Mouse (Mus musculus) urinary bladder, adult 2 months (tissue): Measurements from ENCODE around the gene Slc35f3. TPM values are rescaled to one million over a fixed set of nuclear protein-coding genes. Genes with fewer than 3 reads are reported as not detected.

ENCODE experiments used
- DNase-seq: peaks from one replicate; pipeline ENCODE4 v3.0.0; 2022; ENCODE audit warnings: low spot score
- polyA plus RNA-seq: library from polyadenylated mRNA; depleted of rRNA; stranded (reverse); fragments of >200 nt; gene quantifications from 2 replicates; pipeline ENCODE4 v1.2.3, GENCODE M21; 2012; rRNA removed

Slc35f3 gene
- polyA plus RNA-seq, 1 experiment: 0.03 TPM

DNA sequence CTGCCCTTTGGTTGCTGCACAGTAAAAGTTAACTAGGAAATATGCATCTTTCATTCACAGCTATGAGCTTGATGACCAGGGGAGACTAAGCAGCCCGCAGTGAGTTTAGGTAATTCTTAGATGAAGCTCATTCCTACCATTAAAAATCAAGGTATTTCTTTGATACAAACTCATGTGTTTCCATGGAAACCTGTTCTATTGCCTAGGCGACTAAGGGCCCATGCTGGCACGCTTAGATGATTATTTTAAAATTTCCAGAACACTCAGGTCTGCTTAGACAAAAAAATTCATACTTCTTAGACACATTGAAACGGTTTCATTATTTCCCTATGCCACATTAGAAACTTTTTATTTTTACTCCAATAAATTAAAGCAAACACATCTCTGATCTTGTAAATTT, 106.7 kb downstream of the Slc35f3 start:
- no peak for DNase-seq

- DNase-seq: no peak
These were observed 122.5 kb downstream of the Slc35f3 start for GRCm38 (mm10) chr8:126420834-126421233.

DNA sequence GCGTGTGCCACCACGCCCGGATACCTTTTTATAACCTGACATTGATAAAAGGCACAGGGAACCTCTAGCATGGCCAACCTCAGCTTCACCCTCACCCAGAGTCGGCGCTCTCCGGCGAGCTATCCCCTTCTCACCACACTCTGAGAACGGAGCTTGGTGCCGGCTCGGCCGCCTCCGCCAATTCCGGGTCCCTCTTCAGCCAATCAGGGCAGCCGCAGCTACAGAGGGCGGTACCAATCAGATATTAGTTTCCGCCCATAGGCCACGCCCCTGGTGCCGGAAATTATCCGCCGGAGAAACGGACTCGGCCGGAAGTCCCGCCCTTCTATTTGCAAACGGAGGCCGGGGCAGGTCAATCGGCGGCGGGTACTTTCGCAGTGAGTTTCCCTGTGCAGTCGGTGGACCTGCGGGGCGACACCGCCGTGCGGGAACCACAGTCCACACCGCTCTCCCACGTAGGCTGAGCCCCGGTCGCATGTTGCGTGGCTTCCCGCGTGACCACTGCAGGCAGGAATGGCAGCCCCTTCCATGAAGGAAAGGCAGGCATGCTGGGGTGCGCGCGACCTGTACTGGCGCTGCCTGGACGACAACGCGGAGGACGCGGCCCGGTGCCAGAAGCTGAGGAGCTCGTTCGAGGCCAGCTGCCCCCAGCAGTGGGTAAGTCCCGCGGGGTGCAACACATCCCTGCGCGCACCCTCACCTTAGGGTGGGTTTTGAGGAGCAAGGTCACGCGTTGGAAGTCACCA, 124.0 kb downstream of the Slc35f3 start, which contains the start of gene Coa6:
Coa6 (plus strand) TSS at position 342 of the 746 bp plus-strand sequence.
- DNase-seq: peak; percentile 96

DNA sequence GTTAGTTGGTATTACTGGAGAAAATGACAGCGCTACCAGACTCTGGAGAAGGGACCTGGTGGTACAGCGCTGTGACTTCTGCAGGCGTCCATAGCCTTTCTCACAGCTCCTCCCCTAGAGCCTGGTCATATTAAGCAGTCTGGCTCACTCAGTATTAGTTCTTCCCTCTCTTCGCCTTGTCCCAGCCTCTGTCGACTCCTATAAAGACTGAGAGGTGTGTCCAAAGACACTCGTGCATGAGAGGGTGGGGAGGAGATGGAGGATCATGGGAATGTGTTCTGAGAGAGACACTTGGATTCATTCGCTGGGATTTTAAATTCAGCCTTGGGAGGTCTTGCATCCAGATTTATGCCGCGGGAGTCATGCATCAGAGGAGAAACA, 124.6 kb downstream of the Slc35f3 start:
- DNase-seq: no peak

DNA sequence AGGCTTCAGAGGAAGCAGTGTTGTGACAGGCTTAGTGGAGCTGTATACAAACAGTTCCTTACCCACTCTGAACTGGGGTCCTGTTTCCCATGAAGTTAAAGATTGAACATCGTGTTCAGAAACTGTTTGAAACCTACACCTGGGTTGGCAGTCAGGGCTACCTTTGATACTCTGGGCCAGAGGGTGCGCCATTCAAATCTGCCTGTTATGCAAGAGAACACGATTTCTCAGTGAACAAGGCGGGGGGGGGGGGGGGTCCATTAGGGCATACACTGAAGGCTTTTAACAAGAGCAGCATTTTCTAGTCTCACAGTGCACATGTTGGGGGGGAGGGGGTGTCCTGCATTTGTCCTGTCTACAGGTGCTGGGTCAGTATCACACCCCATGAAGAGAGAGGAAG, 125.8 kb downstream of the Slc35f3 start:
- no peak for DNase-seq

GRCm38 (mm10) chr8:126424946-126425345, 126.6 kb downstream of the Slc35f3 start:
- DNase-seq: no peak

DNA sequence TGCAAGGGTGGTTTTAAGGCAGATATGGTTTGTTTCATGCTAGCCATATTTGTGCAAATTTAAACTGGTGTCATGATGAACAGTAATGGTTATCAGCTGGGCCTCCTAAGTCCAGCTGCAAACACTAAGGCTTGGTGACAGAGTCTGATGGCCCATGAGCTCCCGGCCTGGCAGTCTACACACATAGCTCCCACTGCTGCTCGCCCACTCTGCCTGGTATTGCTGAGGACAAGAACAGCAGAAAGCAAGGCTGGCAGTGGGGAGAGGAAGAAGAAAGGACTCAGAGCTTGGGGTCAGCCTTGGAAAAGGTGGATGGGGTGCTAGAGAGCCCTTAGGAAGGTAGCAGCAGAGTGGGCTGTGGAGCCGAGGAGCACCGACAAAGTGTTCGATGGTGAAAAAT, 131.3 kb downstream of the Slc35f3 start:
- DNase-seq: no peak

GRCm38 (mm10) chr8:126433827-126434226, 135.5 kb downstream of the Slc35f3 start:
- no peak for DNase-seq

DNA sequence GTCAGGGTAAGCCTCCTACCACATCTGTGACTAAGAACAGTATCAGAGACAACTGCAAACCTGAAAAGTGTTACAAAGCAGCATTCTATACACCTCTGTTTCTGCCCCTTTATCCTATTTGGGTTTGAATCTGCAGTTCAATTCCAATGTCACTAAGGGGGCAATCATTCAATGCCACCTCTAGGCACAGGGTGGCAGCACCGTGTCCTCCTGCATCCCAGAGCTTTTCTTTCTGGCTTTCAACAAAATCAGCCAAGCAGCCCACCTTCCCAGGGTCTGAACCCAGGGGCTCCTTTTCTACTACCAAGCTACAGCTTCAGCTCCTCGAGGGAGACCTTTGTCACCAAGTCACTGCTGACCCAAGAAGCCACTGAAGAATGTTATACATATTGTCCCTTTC, 140.6 kb downstream of the Slc35f3 start:
- DNase-seq: no peak

Other genes starting within 250 kb of the Slc35f3 start
- 32.0 and 38.1 TPM in 2 replicates for gene Coa6, start 124.0 kb downstream of the Slc35f3 start, polyA plus RNA-seq
- 3.5 and 3.9 TPM in 2 replicates for gene Tarbp1, start 176.5 kb downstream of the Slc35f3 start, polyA plus RNA-seq